Mouse (Mus musculus): ENCODE data around the gene Mcrip1.
"Not testable (repeated sequence)": the region's sequence is repeated elsewhere in the genome, so short reads cannot be mapped to it uniquely, and the experiment has no call there.

Mcrip1 gene

GRCm38 (mm10) chr11:120541907-120542306 is 7.6 kb downstream of the Mcrip1 start:
- DNase-seq = no peak

GRCm38 (mm10) chr11:120539285-120540014 is 10.1 kb downstream of the Mcrip1 start:
- no peak for DNase-seq

- no peak for DNase-seq
These were observed 10.6 kb downstream of the Mcrip1 start for GRCm38 (mm10) chr11:120538955-120539284.

- DNase-seq = no peak
These were observed 11.0 kb downstream of the Mcrip1 start for GRCm38 (mm10) chr11:120538485-120538884.

- no peak for DNase-seq
These were observed 13.7 kb downstream of the Mcrip1 start for GRCm38 (mm10) chr11:120535804-120536203.

GRCm38 (mm10) chr11:120535145-120535544 is 14.4 kb downstream of the Mcrip1 start:
- no peak for DNase-seq

GRCm38 (mm10) chr11:120534093-120534492 is 15.4 kb downstream of the Mcrip1 start:
- DNase-seq = no peak

- DNase-seq = no peak
These were observed 17.9 kb downstream of the Mcrip1 start for GRCm38 (mm10) chr11:120531646-120532045.

- DNase-seq = no peak
These were observed 19.2 kb downstream of the Mcrip1 start, which contains the start of gene Gcgr for GRCm38 (mm10) chr11:120530085-120530964. Gene Gcgr (plus strand): TSS chr11:120530699.

GRCm38 (mm10) chr11:120528903-120529302 is 20.6 kb downstream of the Mcrip1 start:
- no peak for DNase-seq

- no peak for DNase-seq
These were observed 21.7 kb downstream of the Mcrip1 start for GRCm38 (mm10) chr11:120527690-120528354.

- no peak for DNase-seq
These were observed 23.6 kb downstream of the Mcrip1 start for GRCm38 (mm10) chr11:120525959-120526358.

- no peak for DNase-seq
These were observed 26.9 kb downstream of the Mcrip1 start for GRCm38 (mm10) chr11:120522581-120522980.

- no peak for DNase-seq
These were observed 28.5 kb downstream of the Mcrip1 start for GRCm38 (mm10) chr11:120520967-120521540.

- no peak for DNase-seq
These were observed 29.0 kb downstream of the Mcrip1 start for GRCm38 (mm10) chr11:120520498-120520897.

- no peak for DNase-seq
These were observed 29.8 kb downstream of the Mcrip1 start for GRCm38 (mm10) chr11:120519738-120520137.

- no peak for DNase-seq
These were observed 31.0 kb downstream of the Mcrip1 start for GRCm38 (mm10) chr11:120518558-120518957.

- DNase-seq = no peak
These were observed 31.5 kb downstream of the Mcrip1 start for GRCm38 (mm10) chr11:120518027-120518426.

GRCm38 (mm10) chr11:120517147-120517546 is 32.4 kb downstream of the Mcrip1 start:
- no peak for DNase-seq

- peak; percentile 71 to 88 for DNase-seq
These were observed 33.9 kb downstream of the Mcrip1 start for GRCm38 (mm10) chr11:120515611-120516010.

GRCm38 (mm10) chr11:120514262-120514661 is 35.3 kb downstream of the Mcrip1 start:
- not testable (repeated sequence) for DNase-seq

- DNase-seq = no peak
These were observed 36.6 kb downstream of the Mcrip1 start for GRCm38 (mm10) chr11:120512790-120513453.
